Mouse (Mus musculus): ENCODE measurements around the gene Bola2.
"Not testable (repeated sequence)": the region's sequence is repeated elsewhere in the genome, so short reads cannot be mapped to it uniquely, and the experiment has no call there.

Gene Bola2

DNA sequence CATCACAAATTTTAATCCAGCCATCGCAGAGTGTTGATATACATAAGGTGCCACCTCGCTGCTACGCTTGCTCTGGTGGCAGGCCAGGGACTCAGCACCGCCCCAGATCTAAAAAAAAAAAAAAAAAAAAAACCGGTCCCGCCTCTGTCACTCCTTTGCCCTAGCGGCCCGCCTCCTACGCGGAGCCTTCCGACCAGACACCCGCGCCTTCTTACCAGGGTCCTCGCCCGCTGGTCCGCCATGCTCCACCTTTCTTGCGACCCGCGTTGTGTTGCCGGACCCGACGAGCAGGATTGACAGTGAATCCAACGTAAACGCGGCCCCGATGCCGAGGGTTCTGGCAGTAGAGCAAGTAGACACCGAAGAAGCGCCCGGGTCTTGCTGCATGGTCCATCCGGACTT is at the start of gene Bola2:
Gene Bola2 (plus strand): TSS at position 192 of the 402 bp plus-strand sequence.
- DNase-seq (ENCODE audit: low spot score in 2 of 2), result peak; percentile 61 to 74

DNA sequence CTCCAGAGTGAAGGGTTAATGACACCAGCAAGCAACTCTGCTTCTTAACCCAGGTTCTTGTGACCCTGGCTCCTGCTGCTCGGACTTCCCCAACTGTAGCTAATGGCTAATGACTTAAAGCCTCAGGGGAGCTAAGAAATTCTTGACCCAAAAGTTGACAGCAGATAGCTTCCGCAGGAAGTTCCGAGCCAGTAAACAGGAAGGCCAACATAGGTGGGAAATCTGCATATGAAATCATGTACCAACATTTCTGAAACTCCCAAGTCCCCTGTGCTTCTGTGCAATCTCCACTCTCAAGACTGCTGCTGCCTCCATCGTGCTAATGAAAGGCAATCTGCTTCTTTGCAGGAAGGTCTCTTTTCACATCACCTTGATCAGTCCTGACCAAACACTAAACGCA is 49.5 kb upstream of the Bola2 start:
- no peak for DNase-seq (ENCODE audit: low spot score in 2 of 2)

DNA sequence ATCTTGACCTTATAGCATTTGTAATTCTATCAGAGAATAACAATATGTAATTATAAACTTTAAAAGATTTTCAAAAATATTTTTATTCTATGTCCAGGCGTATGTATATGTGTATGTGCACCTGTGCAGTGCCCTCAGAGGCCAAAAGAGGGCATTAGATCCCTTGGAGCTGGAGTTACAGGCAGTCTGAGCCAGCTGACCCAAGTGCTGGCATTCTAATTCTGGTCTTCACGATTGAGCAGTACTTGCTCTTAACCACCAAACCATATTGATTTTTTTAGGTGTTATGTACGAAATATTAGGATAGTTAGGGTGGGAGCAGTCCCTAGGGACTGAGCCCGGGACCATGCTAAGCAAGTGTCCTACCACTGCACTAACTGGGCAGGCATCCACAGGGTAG is 46.7 kb upstream of the Bola2 start:
- DNase-seq (ENCODE audit: low spot score in 2 of 2), result no peak

DNA sequence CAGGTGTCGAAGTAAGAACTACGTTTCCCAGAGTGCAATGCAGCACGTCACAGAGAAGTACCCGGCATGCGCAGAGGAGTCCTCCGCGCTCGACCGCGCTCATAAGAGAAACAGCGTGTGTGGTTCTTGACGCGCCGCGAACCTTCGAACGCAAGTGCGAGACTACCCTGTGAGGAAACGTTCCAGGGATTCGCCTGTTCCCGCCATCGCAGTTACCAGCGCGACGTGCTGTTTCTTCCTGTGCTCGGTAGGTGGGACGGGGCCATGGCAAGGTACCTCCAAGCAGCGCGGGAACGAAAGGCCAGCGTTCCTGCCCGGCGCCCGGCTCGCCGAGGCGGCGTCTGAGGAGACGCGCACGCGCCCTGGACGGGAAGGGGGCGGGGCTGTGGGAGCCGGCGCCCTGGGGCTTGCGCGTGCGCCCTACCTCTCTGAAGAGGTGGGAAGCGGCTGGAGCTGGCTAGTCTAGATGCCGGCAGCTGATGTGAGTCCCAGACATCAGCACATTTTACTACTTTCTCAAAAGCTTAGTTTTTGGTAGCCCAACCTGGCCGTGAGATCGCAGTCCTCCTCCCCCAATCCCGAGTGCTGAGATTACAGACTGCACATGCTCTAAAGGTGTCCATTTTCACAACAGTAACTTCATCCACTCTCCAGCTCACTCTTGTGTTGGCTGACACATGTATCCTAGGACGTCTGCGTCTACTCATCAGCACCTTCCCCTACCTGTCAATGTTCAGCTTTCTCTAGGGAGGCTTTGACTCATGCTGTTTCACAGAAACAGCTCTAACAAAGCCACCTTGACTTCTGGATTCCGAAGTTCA is 45.8 kb upstream of the Bola2 start, which contains the start of gene Sgf29:
Gene Sgf29 (plus strand): TSS at position 79 of the 821 bp plus-strand sequence.
- peak; percentile 86 to 93 for DNase-seq (ENCODE audit: low spot score in 2 of 2)

DNA sequence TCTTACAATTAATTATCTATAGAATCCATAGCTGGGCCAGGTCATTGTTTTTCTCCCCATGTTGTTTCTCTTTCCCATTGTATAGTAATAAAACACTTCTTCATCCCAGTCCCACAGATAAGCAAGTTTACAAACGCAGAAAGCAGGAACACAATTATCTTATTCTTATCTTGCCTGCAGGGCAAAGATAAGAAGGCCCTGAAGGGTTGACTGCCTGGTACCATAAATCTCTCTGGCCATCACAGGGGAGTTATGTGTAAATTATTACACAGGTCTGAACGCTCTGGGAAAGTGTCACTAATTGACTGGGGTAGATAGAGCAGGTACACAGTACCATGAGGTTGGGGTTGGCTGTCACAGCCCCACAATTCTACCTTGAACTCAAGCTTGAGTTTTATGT is 44.3 kb upstream of the Bola2 start:
- DNase-seq (ENCODE audit: low spot score in 2 of 2), result no peak

DNA sequence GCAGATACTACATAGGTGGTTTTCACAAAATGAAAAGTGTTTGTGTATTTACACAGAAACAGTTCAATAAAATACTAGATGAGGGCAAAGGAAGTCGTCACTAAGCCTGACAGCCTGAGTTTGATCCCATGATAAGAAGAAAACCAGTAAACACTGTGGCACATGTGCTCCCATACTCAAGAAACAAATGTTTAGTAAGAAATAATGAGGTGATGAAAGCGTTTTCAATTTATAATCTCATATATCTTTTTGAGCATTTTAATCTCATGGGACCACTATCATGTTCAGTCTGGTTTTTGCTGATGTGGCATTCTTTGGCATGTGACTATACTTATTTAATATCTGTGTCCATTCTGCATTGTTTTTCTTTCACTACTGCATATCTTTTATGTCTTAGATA is 41.2 kb upstream of the Bola2 start:
- DNase-seq (ENCODE audit: low spot score in 2 of 2), result no peak

DNA sequence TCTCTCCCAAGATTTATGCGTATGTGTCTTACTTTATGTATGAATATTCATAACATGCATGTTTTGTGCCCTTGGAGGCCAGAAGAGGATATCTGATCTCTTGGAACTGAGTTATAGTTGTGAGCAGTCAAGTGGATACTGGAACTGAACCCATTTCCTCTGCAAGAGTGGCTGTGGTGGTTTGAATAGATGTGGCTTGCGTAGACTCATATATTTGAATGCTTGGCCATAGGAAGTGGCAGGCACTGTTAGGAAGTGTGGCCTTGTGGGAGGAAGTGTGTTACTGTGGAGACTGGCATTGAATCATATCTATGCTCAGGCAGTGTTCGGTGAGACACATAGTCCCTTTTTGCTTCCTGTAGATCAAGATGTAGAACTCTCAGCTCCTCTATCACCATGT is 39.5 kb upstream of the Bola2 start:
- DNase-seq (ENCODE audit: low spot score in 2 of 2), result no peak

DNA sequence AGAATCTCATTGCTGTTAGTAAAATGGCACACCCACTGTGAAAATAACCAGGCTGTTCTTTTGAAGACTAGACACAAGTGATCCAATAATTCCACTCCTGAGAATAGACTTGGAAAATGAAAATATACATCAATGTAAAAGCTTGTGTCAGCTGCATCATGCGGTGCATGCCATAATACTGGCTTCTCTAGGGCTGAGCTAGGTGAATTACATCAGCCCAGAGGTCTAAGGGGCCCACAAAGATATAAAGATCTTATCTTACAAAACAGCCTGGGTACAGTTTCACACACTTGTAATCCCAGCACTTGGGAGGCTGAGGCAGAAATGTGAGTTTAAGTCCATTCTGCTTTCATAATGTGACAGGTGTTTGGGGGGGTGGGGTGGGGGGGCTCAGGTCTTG is 37.7 kb upstream of the Bola2 start:
- no peak for DNase-seq (ENCODE audit: low spot score in 2 of 2)

DNA sequence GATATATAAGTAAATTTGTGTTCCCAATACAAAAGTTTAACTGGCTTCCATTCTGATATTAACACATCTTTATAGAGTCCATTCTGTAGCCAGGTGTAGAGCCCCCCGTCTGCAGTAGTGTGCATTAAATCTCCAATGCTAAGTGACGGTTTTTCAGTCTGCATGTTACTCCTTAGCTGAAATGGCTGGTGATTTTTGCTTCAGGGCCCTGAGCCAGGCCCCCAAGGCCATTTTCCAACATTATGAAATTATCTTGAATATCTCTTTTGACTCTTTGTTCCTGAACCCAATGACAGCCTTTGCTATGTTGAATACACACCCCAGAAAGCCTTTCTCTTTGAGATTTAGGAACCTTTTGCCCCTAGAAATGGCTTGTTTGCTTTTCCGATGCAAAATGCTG is 35.4 kb upstream of the Bola2 start:
- no peak for DNase-seq (ENCODE audit: low spot score in 2 of 2)

DNA sequence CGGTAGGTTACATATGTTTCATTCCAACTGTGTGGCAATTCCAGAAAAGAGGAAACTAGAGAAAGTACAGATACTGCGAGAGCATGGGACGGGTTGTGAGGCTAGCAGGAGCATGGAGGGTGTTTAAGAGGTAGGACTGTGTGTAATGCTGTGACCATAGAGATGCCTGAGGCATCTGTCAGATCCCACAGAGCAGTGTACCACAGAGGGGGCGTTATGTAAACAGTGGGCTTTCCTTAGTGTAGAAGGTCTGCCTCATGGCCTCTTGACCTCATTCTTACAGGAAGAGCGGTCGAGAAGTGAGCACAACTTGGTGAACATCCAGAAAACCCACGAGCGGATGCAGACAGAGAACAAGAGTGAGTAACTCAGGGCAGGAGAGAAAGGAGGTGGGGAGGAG is 31.6 kb upstream of the Bola2 start:
- DNase-seq (ENCODE audit: low spot score in 2 of 2), result no peak

DNA sequence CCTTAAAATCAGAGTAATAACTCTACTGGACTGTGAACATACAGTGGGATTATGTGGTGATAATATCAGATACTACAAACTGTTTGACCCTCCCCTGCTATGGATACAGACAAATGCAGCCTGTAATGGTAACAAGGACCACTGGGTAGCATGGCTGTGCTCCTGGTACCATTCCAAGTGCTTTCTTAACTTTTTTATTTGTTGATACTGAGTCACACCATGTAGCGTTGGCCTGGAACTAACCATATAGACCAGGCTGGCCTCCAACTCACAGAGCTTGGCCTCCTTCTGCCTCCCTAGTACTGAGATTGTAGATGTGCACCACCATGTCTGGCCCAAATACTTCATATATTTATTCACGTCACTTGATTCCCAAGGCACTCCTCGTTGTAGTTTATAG is 29.9 kb upstream of the Bola2 start:
- no peak for DNase-seq (ENCODE audit: low spot score in 2 of 2)

DNA sequence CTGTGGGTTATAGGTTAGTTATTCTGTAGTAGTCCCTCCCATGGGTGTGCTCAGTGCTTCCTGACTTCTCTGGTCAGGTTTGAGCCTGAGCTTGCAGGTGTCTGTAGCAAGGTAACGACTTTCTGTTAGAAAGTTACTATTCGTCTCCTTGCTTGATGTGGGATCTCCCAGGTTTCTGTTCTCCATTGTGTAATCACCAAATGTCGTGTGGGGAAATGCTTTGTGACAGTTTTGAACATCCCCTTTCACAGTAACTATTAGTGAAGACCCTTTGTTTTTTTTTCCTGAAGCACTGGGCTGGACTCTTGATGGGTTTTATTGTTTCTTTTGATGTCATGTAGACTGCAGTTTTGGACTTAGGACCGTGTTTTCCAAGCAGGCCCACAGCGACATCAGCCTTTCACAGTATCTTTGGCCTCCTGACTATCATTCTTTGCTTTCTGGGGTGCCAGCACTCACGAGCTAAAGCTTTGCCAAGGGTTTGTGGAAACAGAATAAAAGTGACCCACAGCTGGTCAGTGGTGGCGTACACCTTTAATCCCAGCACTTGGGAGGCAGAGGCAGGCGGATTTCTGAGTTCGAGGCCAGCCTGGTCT is 27.6 kb upstream of the Bola2 start:
- no peak for DNase-seq (ENCODE audit: low spot score in 2 of 2)

DNA sequence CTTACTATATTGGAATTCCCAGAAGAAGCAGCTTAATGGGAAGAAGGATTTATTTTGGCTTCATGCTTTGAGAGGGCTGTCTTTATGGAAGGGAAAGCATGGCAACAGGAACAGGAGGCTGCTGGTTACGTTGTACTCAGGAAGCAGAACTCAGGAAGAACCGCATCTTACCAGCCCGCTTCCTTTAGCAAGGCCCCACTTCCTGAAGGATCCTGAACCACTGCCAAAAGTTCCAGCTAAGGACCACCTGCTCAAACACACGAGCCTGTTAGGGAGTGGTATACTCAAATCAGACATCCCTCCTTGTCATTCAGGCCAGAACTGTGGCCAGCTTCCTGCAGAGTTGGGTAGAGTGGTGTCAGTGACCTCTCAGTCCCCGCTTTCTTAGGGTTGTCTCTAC is 26.7 kb upstream of the Bola2 start:
- DNase-seq (ENCODE audit: low spot score in 2 of 2), result no peak

DNA sequence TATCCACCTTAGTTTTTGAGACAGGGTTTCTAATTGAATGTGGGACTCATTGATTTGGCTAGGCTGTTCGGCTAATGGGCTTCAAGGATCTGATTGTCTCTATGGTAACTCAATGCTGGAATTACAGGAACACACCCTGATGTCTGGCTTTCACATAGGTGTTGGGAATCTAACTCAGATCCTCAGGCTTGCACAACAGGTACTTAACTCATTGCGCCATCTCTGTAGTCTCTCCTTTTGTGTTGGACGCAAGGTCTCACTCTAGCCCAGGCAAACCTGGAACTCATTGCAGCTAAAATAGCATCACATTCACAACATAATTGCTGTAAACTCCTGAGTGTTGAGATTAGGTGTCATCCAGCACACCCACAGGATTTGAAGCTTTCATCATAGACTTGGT is 25.0 kb upstream of the Bola2 start:
- DNase-seq (ENCODE audit: low spot score in 2 of 2), result no peak

DNA sequence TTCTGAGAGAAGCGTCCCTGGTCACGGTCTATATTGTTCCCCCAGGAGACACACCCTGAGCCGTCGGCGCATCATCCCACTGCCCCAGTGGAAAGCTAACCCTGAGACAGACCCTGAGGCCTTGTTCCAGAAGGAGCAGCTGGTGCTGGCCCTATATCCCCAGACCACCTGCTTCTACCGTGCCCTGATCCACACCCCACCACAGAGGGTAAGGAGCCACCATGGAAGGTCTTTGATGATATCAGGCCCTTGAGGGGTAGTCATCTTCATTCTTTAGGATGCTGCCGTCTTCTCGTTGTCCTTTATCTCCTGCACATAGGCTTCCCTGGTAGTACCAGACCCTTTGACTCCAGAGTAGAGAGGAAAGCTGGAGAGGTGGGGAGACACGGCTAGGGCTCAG is 23.1 kb upstream of the Bola2 start:
- DNase-seq (ENCODE audit: low spot score in 2 of 2), result no peak

DNA sequence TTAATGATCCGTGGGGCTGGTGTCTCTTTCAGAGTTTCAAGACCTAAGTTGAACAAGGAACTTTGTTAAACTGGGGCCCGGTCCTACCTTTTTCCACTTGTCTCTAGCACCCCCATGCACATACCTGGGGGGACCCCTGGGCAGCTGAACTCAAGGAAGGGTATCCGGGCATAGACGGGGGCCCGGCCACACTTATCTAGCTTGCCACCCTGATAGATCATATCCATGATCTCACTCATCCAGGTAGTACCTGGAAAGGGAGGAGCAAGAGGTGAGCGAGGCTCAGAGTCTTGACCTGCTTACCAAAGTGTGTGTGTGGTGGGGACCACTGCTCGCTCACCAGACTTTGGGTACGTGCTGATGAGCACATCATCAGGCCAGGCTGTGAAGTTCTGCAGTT is 20.1 kb upstream of the Bola2 start:
- DNase-seq (ENCODE audit: low spot score in 2 of 2), result no peak

DNA sequence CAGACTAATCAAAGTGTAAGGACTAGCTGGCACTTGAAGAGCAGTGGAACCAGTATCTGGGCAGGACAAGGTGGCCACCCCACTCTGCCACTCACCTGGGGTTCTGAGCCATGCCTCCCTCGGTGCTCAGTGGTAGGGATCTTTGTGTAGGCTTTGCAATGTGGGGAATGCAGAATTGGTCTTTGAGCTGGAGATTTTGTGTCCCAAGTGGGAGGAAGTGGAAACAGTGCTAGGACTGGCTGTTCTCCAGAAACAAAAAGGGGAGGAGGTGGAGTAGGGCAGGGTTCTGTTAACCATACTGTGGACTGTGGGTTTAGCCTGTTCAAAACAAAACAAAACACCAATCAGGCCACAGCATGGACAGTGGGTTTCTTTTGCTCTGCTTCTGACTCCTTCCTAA is 19.0 kb upstream of the Bola2 start, which contains the start of gene Sult1a1:
Gene Sult1a1 (minus strand): TSS at position 226 of the 400 bp plus-strand sequence.
- peak in 1 of 2 experiments; percentile 39 for DNase-seq (ENCODE audit: low spot score in 2 of 2)

DNA sequence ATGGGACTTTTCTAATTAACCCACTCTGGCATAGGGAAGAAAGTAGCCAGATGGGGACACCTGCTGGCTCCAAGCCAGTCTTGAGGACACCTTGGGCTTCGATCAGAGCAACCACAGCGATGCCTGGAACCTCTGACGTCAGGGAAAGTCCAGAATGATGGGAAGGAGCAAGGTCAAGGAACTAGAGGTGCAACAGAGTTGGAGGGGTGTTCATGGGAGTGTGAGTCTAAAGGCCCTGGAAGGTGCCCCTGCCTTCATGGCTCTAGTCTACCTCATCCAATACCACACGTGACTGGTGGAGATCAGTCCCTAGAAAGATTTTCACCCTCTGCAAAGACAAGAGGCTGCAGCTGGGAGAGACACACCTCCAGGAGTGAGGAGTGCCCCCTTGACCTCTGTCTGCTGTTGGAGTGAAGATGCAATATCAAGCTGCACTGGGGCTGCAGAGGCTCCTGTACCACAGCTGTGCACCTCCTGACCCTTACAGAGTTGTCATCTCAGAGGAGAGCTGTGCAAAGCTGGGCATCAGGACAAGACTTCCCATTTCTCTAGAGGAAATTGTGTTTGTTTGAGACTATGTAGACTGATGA is 18.5 kb upstream of the Bola2 start:
- no peak for DNase-seq (ENCODE audit: low spot score in 2 of 2)

DNA sequence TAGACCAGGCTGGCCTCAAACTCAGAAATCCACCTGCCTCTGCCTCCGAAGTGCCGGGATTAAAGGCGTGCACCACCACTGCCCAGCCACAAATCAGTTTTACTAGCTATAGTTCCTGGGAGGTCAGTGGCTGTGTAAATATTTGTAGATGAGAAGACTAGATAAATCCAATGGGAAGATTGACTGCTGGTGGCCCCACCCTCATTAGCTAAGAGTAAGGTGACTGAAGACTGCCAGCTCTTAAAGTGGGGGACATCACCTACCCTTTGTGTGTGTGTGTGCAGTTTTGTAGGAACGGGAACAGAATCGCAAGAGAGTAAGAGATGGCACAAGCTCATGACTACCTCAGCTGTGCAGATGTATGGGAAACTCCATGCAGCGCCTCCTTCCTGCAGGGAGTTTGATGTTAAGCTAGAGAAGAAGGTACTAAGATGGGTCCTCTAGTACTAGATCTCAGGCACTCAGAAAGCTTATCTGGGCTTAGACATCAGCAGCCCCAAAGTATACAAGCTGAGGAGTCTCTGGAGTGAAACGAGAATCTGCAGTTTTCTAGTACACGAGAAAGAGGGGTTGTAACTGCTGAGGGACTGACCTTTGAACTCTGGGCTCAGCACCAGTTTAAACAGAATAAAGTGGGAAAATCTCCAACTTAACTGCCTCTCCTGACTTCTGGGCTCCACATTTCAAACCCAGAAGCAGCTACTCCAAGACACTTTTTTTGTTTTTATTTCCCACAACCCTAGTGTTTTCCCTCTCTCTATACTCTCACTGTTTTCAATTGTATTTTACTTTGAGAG is 16.5 kb upstream of the Bola2 start:
- no peak for DNase-seq (ENCODE audit: low spot score in 2 of 2)

DNA sequence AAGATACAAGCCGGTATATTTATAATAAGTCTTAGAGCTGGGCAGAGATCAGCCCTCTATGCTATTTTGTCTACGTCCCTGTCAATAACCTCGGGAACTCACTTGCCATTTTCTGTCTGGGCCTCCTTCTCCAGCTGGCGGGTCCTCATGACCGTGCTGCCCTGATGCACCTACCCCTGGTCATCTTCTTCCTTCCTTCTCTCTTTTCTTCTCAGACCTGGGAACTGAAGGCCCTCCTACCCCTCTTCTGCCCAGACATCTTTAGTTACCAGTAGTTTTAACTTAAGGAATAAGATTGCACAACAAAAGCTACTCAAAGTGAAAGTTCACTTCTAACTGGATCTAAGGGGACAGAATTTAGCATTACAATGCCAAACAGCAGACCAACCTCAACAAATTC is 15.5 kb upstream of the Bola2 start:
- DNase-seq (ENCODE audit: low spot score in 2 of 2), result no peak

DNA sequence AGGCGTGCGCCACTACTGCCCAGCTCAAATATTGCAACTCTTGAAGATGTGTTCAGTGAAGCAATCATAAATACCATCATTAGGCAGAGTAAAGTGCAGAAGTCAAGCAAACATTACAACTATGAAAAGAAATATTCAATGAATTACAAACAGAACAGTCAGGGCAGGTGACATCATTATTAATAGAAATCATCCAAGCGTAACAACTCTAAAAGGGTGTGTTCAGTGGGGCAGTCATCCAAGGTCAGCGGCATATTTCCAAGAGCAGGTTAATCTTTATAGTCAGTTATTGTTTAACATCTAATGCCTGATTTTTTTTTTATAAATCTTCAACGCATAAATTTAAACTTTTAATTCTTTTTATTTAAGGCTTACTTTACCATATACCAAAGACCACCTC is 14.0 kb upstream of the Bola2 start:
- no peak for DNase-seq (ENCODE audit: low spot score in 2 of 2)

DNA sequence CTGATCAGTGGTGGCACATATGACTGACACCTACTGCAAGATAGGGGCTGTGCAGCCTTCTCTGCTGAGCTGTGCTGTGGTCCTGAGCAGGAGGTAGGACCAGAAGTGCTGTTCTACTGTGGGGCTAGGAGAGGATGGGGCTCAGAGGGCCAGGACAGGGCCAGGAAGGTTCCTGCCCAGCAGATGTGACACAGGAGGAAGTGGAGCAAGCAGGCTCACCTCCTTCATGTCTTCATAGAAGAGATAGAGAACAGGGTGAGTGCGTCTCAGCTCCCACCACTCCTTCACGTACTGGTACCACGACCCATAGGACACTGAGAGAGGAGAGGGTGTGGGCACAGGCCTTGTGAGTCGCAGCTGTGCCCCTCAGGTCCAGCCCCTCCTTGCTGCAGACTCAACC is 7.0 kb upstream of the Bola2 start:
- DNase-seq (ENCODE audit: low spot score in 2 of 2), result not testable (repeated sequence)
